Mouse (Mus musculus) stomach, embryonic 16.5 days (tissue): ENCODE results near the gene Wdpcp. TPM values are rescaled to one million over a fixed set of nuclear protein-coding genes. Genes with fewer than 3 reads are reported as not detected.

ENCODE experiments used
- ATAC-seq: fragments of 200-750 bp; cut with Nextera tagmentation; 2 replicates; pipeline ENCODE4 v1.8.0; 2017; ENCODE audit warnings: moderate number of reproducible peaks, moderate TSS enrichment; ENCODE audit not compliant: insufficient read depth, low FRiP score
- H3K27ac ChIP-seq: fragments of 300-500 bp; sonication (generic); 2 replicates; pipeline ENCODE4 v1.5.1; 2014; ENCODE audit warnings: low read length
- H3K27me3 ChIP-seq: fragments of 300-500 bp; sonication (generic); 2 replicates; pipeline ENCODE4 v1.6.1; 2014; ENCODE audit warnings: low read length, control low read depth, mixed read lengths; ENCODE audit not compliant: control insufficient read depth, insufficient read depth
- H3K36me3 ChIP-seq: fragments of 300-500 bp; sonication (generic); 2 replicates; pipeline ENCODE4 v1.6.1; 2014; ENCODE audit warnings: low read length; ENCODE audit not compliant: control insufficient read depth, insufficient read depth
- H3K4me1 ChIP-seq: fragments of 300-500 bp; sonication (generic); 2 replicates; pipeline ENCODE4 v1.6.1; 2014; ENCODE audit warnings: low read length, control low read depth, mixed read lengths; ENCODE audit not compliant: control insufficient read depth, insufficient read depth
- H3K4me2 ChIP-seq: fragments of 300-500 bp; sonication (generic); 2 replicates; pipeline ENCODE4 v1.6.1; 2014; ENCODE audit warnings: low read depth, low read length, mixed read lengths
- H3K4me3 ChIP-seq: fragments of 300-500 bp; sonication (generic); replicated peaks from 2 replicates; pipeline ENCODE4 v1.5.1; 2014; ENCODE audit warnings: mild to moderate bottlenecking, low read length
- H3K9ac ChIP-seq: fragments of 300-500 bp; sonication (generic); 2 replicates; pipeline ENCODE4 v1.6.1; 2014; ENCODE audit warnings: low read length
- H3K9me3 ChIP-seq: fragments of 300-500 bp; sonication (generic); replicated peaks from 2 replicates; pipeline ENCODE4 v1.6.1; 2016; ENCODE audit warnings: low read length, control low read depth; ENCODE audit not compliant: control insufficient read depth
- WGBS: fragments of 180-500 bp; shearing (Covaris S2); extraction: QIAGEN DNeasy Blood & Tissue Kit; methylation state at CpG from one replicate; pipeline ENCODE4 v1.1.7; 2014; 5-methylcytosine and 5-hydroxymethylcytosine counted together
- microRNA-seq: library from miRNA; unstranded; fragments of <30 nt; microRNA quantifications from one replicate; pipeline ENCODE4, GENCODE M21; 2016
- polyA plus RNA-seq: library from polyadenylated mRNA; unstranded; fragments of >200 nt; fragmentation: Nextera tagmentation; extraction: Ambion mirVana; gene quantifications from 2 replicates; pipeline ENCODE4 v1.2.1, GENCODE M21; 2015

Wdpcp gene
- polyA plus RNA-seq, 1 experiment from 2014 or later: 9.2 TPM

DNA sequence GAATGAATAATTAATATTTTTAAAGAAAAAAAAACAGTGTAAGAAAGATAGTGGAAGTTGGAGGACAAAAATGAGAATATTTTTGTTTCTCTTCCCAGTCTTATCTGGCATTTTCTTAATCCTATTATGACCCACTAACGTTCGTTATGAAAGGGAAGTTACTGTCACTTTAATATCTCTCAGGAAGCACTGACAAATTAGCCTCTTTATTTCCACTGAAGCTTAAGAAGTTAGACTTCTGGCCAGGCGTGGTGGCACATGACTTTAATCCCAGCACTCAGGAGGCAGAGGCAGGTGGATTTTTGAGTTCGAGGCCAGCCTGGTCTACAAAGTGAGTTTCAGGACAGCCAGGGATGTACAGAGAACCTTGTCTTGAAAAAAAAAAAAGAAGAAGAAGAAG, 299.7 kb downstream of the Wdpcp start:
- Histone ChIP-seq H3K27me3 (no peaks in the 10 kb centered on the region), H3K27ac (no peak overlapping the region), H3K4me3 (no peak overlapping the region), H3K9me3 (no peaks in the 10 kb centered on the region), H3K36me3 (no peaks in the 10 kb centered on the region), H3K4me1 (no peaks in the 10 kb centered on the region), H3K4me2 (no peak overlapping the region), H3K9ac (no peak overlapping the region)
- WGBS: 55% methylated on average over 4 of the region's 4 CpGs
- ATAC-seq: no peak

- 85% methylated on average over 2 of the region's 2 CpGs for WGBS
- H3K27ac ChIP-seq: no peak overlapping the region
- no peak for ATAC-seq
Observed at GRCm38 (mm10) chr11:21875077-21875476, 303.0 kb downstream of the Wdpcp start.

GRCm38 (mm10) chr11:21894696-21895095, 322.7 kb downstream of the Wdpcp start:
- no peak for ATAC-seq
- no peaks in the 10 kb centered on the region for H3K4me1 ChIP-seq

More at GRCm38 (mm10) chr11:21875077-21875476, 303.0 kb downstream of the Wdpcp start:
- Histone ChIP-seq H3K9ac (no peak overlapping the region), H3K9me3 (no peaks in the 10 kb centered on the region), H3K4me3 (no peak overlapping the region), H3K27me3 (no peaks in the 10 kb centered on the region), H3K4me1 (no peaks in the 10 kb centered on the region), H3K36me3 (no peaks in the 10 kb centered on the region), H3K4me2 (no peak overlapping the region)

GRCm38 (mm10) chr11:21922531-21922930, 350.5 kb downstream of the Wdpcp start:
- H3K4me2 ChIP-seq: no peak overlapping the region
- no peaks in the 10 kb centered on the region for H3K27me3 ChIP-seq
- no peak overlapping the region for H3K4me3 ChIP-seq
- WGBS: 82% methylated on average over 3 of the region's 3 CpGs
- H3K36me3 ChIP-seq: no peaks in the 10 kb centered on the region
- no peaks in the 10 kb centered on the region for H3K9me3 ChIP-seq
- H3K9ac ChIP-seq: no peak overlapping the region
- no peak overlapping the region for H3K27ac ChIP-seq
- no peaks in the 10 kb centered on the region for H3K4me1 ChIP-seq
- no peak for ATAC-seq

More at GRCm38 (mm10) chr11:21894696-21895095, 322.7 kb downstream of the Wdpcp start:
- no peaks in the 10 kb centered on the region for H3K9me3 ChIP-seq
- H3K27me3 ChIP-seq: no peaks in the 10 kb centered on the region
- H3K9ac ChIP-seq: no peak overlapping the region
- H3K4me3 ChIP-seq: no peak overlapping the region
- no peak overlapping the region for H3K4me2 ChIP-seq
- WGBS: 72% methylated on average over 3 of the region's 3 CpGs
- H3K27ac ChIP-seq: no peak overlapping the region
- H3K36me3 ChIP-seq: no peaks in the 10 kb centered on the region

Small RNA genes lying within 50 kb of the gene (microRNA-seq; reads per million reads assigned to microRNA genes)
- gene Gm22990: not detected

Other genes with a start within 250 kb of the Wdpcp start
- gene Ugp2, start 201.0 kb upstream of the Wdpcp start, polyA plus RNA-seq: 102 and 116 TPM in 2 replicates
- 443 and 498 TPM in 2 replicates for gene Mdh1, start 132 bp downstream of the Wdpcp start, polyA plus RNA-seq